Mouse (Mus musculus): ENCODE results near the gene Pcbd2. TPM values are rescaled to one million over a fixed set of nuclear protein-coding genes. Genes with fewer than 3 reads are reported as not detected.

Pcbd2 gene
- polyA plus RNA-seq, 1 experiment from 2014 or later, result 52.7 TPM

DNA sequence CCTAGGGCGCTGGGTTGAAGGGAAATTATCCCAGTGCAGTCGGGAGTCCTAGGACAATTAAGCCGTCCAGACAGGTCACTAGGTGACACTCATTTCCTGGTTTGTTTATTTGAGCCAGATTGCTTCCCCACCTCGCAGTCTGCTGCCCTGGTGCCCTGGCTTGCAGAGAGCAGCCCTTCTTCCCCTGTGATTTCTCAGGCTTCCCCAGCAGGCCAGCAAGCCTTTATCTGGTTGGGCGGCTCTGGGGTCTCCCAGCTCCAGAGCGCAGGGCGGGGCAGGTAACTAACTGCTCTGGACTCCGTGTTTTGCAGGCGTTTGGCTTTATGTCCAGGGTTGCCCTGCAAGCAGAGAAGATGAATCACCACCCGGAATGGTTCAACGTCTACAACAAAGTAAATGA, 47.9 kb downstream of the Pcbd2 start:
- no peak overlapping the region for H3K4me3 ChIP-seq (ENCODE audit: low read length)
- no peaks in the 10 kb centered on the region for H3K27me3 ChIP-seq (ENCODE audit: insufficient read depth, low read length)
- 0 out of 2 replicates have a peak overlapping the region, but pooled peaks have one; percentile 22 for H3K9ac ChIP-seq (replicated peaks; ENCODE audit: low read length)
- H3K36me3 ChIP-seq (ENCODE audit: insufficient read depth, low read length), result no peaks in the 10 kb centered on the region
- H3K4me1 ChIP-seq (ENCODE audit: insufficient read depth, low read length), result peaks cover 7% of the 10 kb centered on the region
- no peak for ATAC-seq (ENCODE audit: low FRiP score, low TSS enrichment)
- WGBS, result 10% methylated on average over 11 of the region's 11 CpGs
- no peak overlapping the region for H3K27ac ChIP-seq (ENCODE audit: low read length)
- peak overlapping the region; percentile 12; the same call in 1 of the 2 replicates for H3K4me2 ChIP-seq (replicated peaks; ENCODE audit: low read depth, low read length)
- H3K9me3 ChIP-seq (ENCODE audit: low read length), result no peaks in the 10 kb centered on the region

DNA sequence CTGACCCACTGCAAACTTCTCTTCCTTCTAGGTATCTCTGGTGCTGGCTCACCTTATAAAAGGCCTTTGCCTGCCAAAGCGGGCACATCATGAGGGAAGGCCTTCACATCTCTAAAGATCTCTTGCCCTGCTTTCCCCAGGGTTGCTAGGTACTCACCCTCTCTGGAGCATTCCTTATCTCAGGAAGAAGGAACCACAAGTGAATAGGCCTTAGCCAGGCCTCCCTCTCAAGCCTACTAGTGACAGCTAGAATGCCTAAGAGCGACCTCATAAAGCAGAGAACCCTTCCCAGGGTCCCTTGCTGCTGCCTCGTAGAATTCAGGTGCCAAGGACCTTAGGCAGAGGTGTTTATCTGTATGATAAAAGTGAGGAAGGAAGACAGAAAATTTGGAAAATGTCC, 57.1 kb downstream of the Pcbd2 start, which contains the start of gene Catsper3:
Gene Catsper3, plus strand, starts transcription at position 301 of the 400 bp plus-strand sequence.
- Histone ChIP-seq H3K36me3 (ENCODE audit: insufficient read depth, low read length) (no peaks in the 10 kb centered on the region), H3K9ac (replicated peaks; ENCODE audit: low read length) (no peak within 1 kb of the TSS), H3K27me3 (ENCODE audit: insufficient read depth, low read length) (no peaks in the 10 kb centered on the region), H3K4me2 (replicated peaks; ENCODE audit: low read depth, low read length) (no peak within 1 kb of the TSS), H3K9me3 (ENCODE audit: low read length) (no peaks in the 10 kb centered on the region), H3K4me3 (ENCODE audit: low read length) (no peak within 1 kb of the TSS), H3K4me1 (ENCODE audit: insufficient read depth, low read length) (no peaks in the 10 kb centered on the region), H3K27ac (ENCODE audit: low read length) (no peak within 1 kb of the TSS)
- WGBS, result 89% methylated on average over 3 of the region's 3 CpGs
- ATAC-seq (ENCODE audit: low FRiP score, low TSS enrichment), result no peak

- Histone ChIP-seq H3K9ac (replicated peaks; ENCODE audit: low read length) (no peak overlapping the region), H3K36me3 (ENCODE audit: insufficient read depth, low read length) (no peaks in the 10 kb centered on the region), H3K4me1 (ENCODE audit: insufficient read depth, low read length) (no peaks in the 10 kb centered on the region), H3K4me2 (replicated peaks; ENCODE audit: low read depth, low read length) (no peak overlapping the region), H3K27me3 (ENCODE audit: insufficient read depth, low read length) (no peaks in the 10 kb centered on the region), H3K4me3 (ENCODE audit: low read length) (no peak overlapping the region), H3K27ac (ENCODE audit: low read length) (no peak overlapping the region), H3K9me3 (ENCODE audit: low read length) (peaks cover 3% of the 10 kb centered on the region; the same call in 1 of the 2 replicates)
- no peak; the same call in 1 of the 2 replicates for ATAC-seq (ENCODE audit: low FRiP score, low TSS enrichment)
- 44% methylated on average over 11 of the region's 11 CpGs for WGBS
Measured at GRCm38 (mm10) chr13:55786120-55786519, 59.0 kb downstream of the Pcbd2 start.

DNA sequence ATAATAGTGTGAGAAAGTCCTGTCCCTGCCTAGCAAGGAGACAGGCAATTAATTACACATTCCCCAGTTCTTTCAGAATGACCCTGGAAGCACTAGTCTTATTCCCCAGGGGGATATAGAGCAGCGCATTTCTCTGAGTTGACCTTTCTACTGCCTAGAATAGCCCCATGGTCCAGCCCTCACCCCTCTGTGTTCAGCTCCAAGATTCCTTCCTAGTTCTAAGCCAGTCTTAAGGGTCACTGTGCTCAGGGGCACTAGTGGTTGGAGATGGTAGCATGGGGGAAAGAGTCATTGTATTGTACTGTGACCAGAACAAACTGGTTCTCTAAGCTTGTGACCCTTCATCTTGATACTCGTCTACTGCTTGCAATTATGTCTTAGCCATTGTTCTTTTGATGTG, 74.1 kb downstream of the Pcbd2 start:
- H3K9me3 ChIP-seq (ENCODE audit: low read length), result peaks cover 3% of the 10 kb centered on the region; the same call in 1 of the 2 replicates
- no peak for ATAC-seq (ENCODE audit: low FRiP score, low TSS enrichment)
- WGBS, result 71% methylated on average over 2 of the region's 2 CpGs
- H3K4me3 ChIP-seq (ENCODE audit: low read length), result no peak overlapping the region
- H3K4me1 ChIP-seq (ENCODE audit: insufficient read depth, low read length), result no peaks in the 10 kb centered on the region
- no peak overlapping the region for H3K27ac ChIP-seq (ENCODE audit: low read length)
- no peak overlapping the region for H3K4me2 ChIP-seq (replicated peaks; ENCODE audit: low read depth, low read length)
- H3K27me3 ChIP-seq (ENCODE audit: insufficient read depth, low read length), result no peaks in the 10 kb centered on the region
- H3K36me3 ChIP-seq (ENCODE audit: insufficient read depth, low read length), result no peaks in the 10 kb centered on the region
- H3K9ac ChIP-seq (replicated peaks; ENCODE audit: low read length), result no peak overlapping the region

DNA sequence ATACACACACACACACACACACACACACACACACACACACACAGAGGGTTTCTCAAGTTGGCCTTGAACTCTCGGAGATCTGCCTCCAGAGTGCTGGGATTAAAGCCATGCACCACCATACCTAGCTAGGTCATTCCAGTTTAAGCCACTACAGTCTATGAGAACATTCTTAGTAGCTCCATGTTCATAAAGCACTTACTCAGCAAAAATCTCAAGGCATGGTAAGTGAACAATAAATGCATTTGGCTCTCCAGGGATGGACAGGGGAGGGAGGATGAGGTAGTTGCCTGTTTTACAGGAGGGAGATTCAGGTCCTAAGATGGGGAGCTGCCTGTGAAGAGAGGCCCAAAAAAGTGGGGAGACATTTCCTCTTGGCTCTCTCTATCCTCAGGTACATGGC, 76.8 kb downstream of the Pcbd2 start:
- H3K4me1 ChIP-seq (ENCODE audit: insufficient read depth, low read length), result no peaks in the 10 kb centered on the region
- WGBS, result 88% methylated on average over 1 of the region's 1 CpGs
- H3K27me3 ChIP-seq (ENCODE audit: insufficient read depth, low read length), result no peaks in the 10 kb centered on the region
- no peak overlapping the region for H3K27ac ChIP-seq (ENCODE audit: low read length)
- H3K36me3 ChIP-seq (ENCODE audit: insufficient read depth, low read length), result no peaks in the 10 kb centered on the region
- H3K9me3 ChIP-seq (ENCODE audit: low read length), result peaks cover 3% of the 10 kb centered on the region; the same call in 1 of the 2 replicates
- no peak overlapping the region for H3K4me2 ChIP-seq (replicated peaks; ENCODE audit: low read depth, low read length)
- H3K4me3 ChIP-seq (ENCODE audit: low read length), result no peak overlapping the region
- no peak overlapping the region for H3K9ac ChIP-seq (replicated peaks; ENCODE audit: low read length)
- ATAC-seq (ENCODE audit: low FRiP score, low TSS enrichment), result no peak

DNA sequence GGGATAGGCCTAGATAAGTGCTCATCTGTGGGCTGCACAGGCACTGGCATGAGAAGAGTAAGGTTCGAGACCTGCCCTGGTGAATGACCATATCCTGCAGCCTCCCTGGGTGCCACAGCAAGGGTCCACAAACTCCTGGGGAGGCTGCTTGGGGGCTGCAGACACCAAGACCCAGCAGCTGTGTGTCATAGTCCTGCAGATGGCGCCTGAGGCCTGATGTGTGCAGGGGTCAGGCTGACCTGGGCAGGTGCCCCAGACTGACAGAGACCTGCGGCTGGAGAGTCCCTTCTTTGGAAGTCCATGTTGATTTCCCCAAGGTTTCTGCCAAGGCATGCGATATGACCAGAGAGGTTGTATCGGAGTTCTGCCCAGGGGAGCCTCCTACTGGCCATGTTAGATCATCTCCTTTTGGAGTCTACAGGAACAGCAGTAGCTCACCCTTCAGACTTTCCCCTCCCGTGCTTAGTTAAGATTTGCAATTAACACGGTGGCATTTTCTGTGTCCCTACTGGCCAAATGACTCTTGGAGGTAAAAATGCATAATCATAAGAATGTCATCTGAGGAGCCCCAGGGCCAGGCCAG, 82.0 kb downstream of the Pcbd2 start:
- Histone ChIP-seq H3K4me3 (ENCODE audit: low read length) (no peak overlapping the region), H3K36me3 (ENCODE audit: insufficient read depth, low read length) (no peaks in the 10 kb centered on the region), H3K4me2 (replicated peaks; ENCODE audit: low read depth, low read length) (no peak overlapping the region), H3K9me3 (ENCODE audit: low read length) (no peaks in the 10 kb centered on the region), H3K9ac (replicated peaks; ENCODE audit: low read length) (no peak overlapping the region), H3K27me3 (ENCODE audit: insufficient read depth, low read length) (no peaks in the 10 kb centered on the region), H3K27ac (ENCODE audit: low read length) (no peak overlapping the region), H3K4me1 (ENCODE audit: insufficient read depth, low read length) (no peaks in the 10 kb centered on the region)
- WGBS, result 73% methylated on average over 7 of the region's 7 CpGs
- no peak for ATAC-seq (ENCODE audit: low FRiP score, low TSS enrichment)

DNA sequence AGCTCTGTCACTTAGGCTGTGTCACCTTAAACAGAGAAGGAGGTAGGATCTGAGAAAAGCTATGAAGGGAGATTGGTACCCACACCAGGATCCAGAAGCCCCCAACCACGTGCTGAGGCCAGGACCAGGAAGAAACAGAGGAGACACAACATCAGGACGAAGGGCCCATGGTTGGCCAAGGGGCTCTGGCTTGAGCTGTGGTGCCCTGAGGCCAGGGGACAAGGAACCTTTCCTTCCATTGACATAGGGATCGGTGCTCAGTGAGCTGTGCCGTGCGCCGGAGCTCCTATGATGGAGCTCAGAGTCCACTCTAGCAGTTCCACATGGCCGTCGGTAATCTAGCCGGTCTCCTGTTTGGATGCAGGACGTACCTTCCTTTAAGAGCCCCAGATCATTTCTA, 82.5 kb downstream of the Pcbd2 start:
- H3K9me3 ChIP-seq (ENCODE audit: low read length), result no peaks in the 10 kb centered on the region
- H3K36me3 ChIP-seq (ENCODE audit: insufficient read depth, low read length), result no peaks in the 10 kb centered on the region
- no peaks in the 10 kb centered on the region for H3K27me3 ChIP-seq (ENCODE audit: insufficient read depth, low read length)
- ATAC-seq (ENCODE audit: low FRiP score, low TSS enrichment), result no peak
- H3K9ac ChIP-seq (replicated peaks; ENCODE audit: low read length), result no peak overlapping the region
- H3K4me2 ChIP-seq (replicated peaks; ENCODE audit: low read depth, low read length), result no peak overlapping the region
- H3K4me3 ChIP-seq (ENCODE audit: low read length), result no peak overlapping the region
- no peak overlapping the region for H3K27ac ChIP-seq (ENCODE audit: low read length)
- no peaks in the 10 kb centered on the region for H3K4me1 ChIP-seq (ENCODE audit: insufficient read depth, low read length)
- WGBS, result 89% methylated on average over 10 of the region's 10 CpGs

- no peak for ATAC-seq (ENCODE audit: low FRiP score, low TSS enrichment)
- Histone ChIP-seq H3K4me1 (ENCODE audit: insufficient read depth, low read length) (no peaks in the 10 kb centered on the region), H3K9ac (replicated peaks; ENCODE audit: low read length) (no peak overlapping the region), H3K27me3 (ENCODE audit: insufficient read depth, low read length) (no peaks in the 10 kb centered on the region), H3K27ac (ENCODE audit: low read length) (no peak overlapping the region), H3K4me2 (replicated peaks; ENCODE audit: low read depth, low read length) (no peak overlapping the region), H3K4me3 (ENCODE audit: low read length) (no peak overlapping the region), H3K36me3 (ENCODE audit: insufficient read depth, low read length) (no peaks in the 10 kb centered on the region), H3K9me3 (ENCODE audit: low read length) (no peaks in the 10 kb centered on the region)
- 75% methylated on average over 5 of the region's 5 CpGs for WGBS
Measured at GRCm38 (mm10) chr13:55810947-55811346, 83.8 kb downstream of the Pcbd2 start.

DNA sequence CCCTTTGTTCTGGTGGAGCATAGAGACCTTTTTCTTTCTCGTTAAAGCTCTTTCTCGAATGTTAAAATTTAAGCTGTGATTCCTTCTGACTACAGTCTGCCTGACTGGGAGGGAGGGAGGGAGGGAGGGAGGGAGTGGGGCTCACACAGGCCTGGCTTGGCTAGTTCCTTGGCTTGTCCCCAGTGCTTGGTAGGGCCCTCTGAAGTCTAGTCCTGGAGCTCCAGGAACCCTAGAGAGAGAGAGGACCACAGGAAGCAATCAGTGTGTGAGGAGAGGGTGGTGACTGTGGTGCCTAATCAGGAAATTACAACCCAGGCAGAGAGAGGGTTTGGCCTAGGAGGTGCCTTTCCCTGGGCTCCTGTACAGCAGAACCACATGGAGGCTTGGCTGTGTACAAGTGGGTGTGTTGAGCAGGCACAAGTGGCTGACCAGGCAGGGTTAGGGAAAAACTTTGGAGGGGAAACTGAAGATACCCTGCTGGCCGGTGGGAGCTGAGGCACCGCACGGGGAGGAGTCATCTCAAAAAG, 86.4 kb downstream of the Pcbd2 start:
- no peaks in the 10 kb centered on the region for H3K9me3 ChIP-seq (ENCODE audit: low read length)
- H3K4me1 ChIP-seq (ENCODE audit: insufficient read depth, low read length), result no peaks in the 10 kb centered on the region
- H3K4me3 ChIP-seq (ENCODE audit: low read length), result no peak overlapping the region
- 63% methylated on average over 5 of the region's 5 CpGs for WGBS
- no peak overlapping the region for H3K27ac ChIP-seq (ENCODE audit: low read length)
- no peaks in the 10 kb centered on the region for H3K36me3 ChIP-seq (ENCODE audit: insufficient read depth, low read length)
- H3K27me3 ChIP-seq (ENCODE audit: insufficient read depth, low read length), result peaks cover 2% of the 10 kb centered on the region; the same call in 1 of the 2 replicates
- H3K9ac ChIP-seq (replicated peaks; ENCODE audit: low read length), result no peak overlapping the region
- no peak for ATAC-seq (ENCODE audit: low FRiP score, low TSS enrichment)
- H3K4me2 ChIP-seq (replicated peaks; ENCODE audit: low read depth, low read length), result no peak overlapping the region

- 86% methylated on average over 6 of the region's 6 CpGs for WGBS
- peaks cover 2% of the 10 kb centered on the region; the same call in 1 of the 2 replicates for H3K27me3 ChIP-seq (ENCODE audit: insufficient read depth, low read length)
- no peak overlapping the region for H3K4me2 ChIP-seq (replicated peaks; ENCODE audit: low read depth, low read length)
- H3K9ac ChIP-seq (replicated peaks; ENCODE audit: low read length), result no peak overlapping the region
- no peaks in the 10 kb centered on the region for H3K4me1 ChIP-seq (ENCODE audit: insufficient read depth, low read length)
- no peak for ATAC-seq (ENCODE audit: low FRiP score, low TSS enrichment)
- H3K36me3 ChIP-seq (ENCODE audit: insufficient read depth, low read length), result no peaks in the 10 kb centered on the region
- H3K9me3 ChIP-seq (ENCODE audit: low read length), result no peaks in the 10 kb centered on the region
- no peak overlapping the region for H3K27ac ChIP-seq (ENCODE audit: low read length)
- H3K4me3 ChIP-seq (ENCODE audit: low read length), result no peak overlapping the region
Measured at GRCm38 (mm10) chr13:55814834-55815233, 87.7 kb downstream of the Pcbd2 start.

Measured in kidney, embryonic 16.5 days (tissue).